Mouse (Mus musculus) bone marrow macrophage, adult 2 months (primary cell): Measurements from ENCODE around the gene Pafah1b3. TPM values are rescaled to one million over a fixed set of nuclear protein-coding genes. Genes with fewer than 3 reads are reported as not detected.
A peak's percentile ranks its signal among the peaks of the same experiment; 100 is the strongest.

Experiments
- H3K27ac ChIP-seq: 2 replicates; pipeline ENCODE4 v1.5.1; 2012; ENCODE audit warnings: low read depth, low read length; ENCODE audit not compliant: insufficient read depth
- H3K4me1 ChIP-seq: 2 replicates; pipeline ENCODE4 v1.6.1; 2012; ENCODE audit warnings: low read length; ENCODE audit not compliant: control insufficient read depth, insufficient read depth
- H3K4me3 ChIP-seq: 2 replicates; pipeline ENCODE4 v1.5.1; 2012; ENCODE audit warnings: mild to moderate bottlenecking, low read length, moderate library complexity; ENCODE audit not compliant: insufficient read depth
- CTCF ChIP-seq: IDR thresholded peaks from 2 replicates; pipeline ENCODE4 v1.5.1; 2012; ENCODE audit warnings: low read depth, mild to moderate bottlenecking, low read length, moderate library complexity
- POLR2A ChIP-seq: IDR thresholded peaks from 2 replicates; pipeline ENCODE4 v1.6.1; 2012; ENCODE audit warnings: mild to moderate bottlenecking, low read depth, low read length, borderline replicate concordance
- polyA plus RNA-seq: library from polyadenylated mRNA; stranded (reverse); fragments of >200 nt; gene quantifications from 2 replicates; pipeline ENCODE4 v1.2.4, GENCODE M21; 2012; ENCODE audit not compliant: missing spikeins, insufficient read depth, insufficient read length

The Pafah1b3 gene
- polyA plus RNA-seq, 1 experiment, result 35.5 TPM

- Histone ChIP-seq H3K4me3 (no peak overlapping the region), H3K27ac (no peak overlapping the region), H3K4me1 (peaks cover 20% of the 10 kb centered on the region)
- TF ChIP-seq CTCF, result no peak
- no peak for TF ChIP-seq POLR2A
These were observed 46.0 kb downstream of the Pafah1b3 start for GRCm38 (mm10) chr7:25251822-25252221.

- peaks cover 26% of the 10 kb centered on the region for H3K4me1 ChIP-seq
- H3K27ac ChIP-seq, result no peak overlapping the region
These were observed 46.6 kb downstream of the Pafah1b3 start for GRCm38 (mm10) chr7:25251071-25251791.

GRCm38 (mm10) chr7:25250141-25250972, 47.4 kb downstream of the Pafah1b3 start, which contains the start of gene Erf:
Gene Erf (minus strand): TSS chr7:25250761.
- TF ChIP-seq POLR2A (no peak), CTCF (no peak)
- Histone ChIP-seq H3K4me3 (peak within 1 kb of the TSS; percentile 87), H3K4me1 (peaks cover 30% of the 10 kb centered on the region), H3K27ac (peak within 1 kb of the TSS; percentile 69)

More at GRCm38 (mm10) chr7:25251071-25251791, 46.6 kb downstream of the Pafah1b3 start:
- TF ChIP-seq POLR2A, result no peak
- no peak for TF ChIP-seq CTCF
- H3K4me3 ChIP-seq, result peak overlapping the region; percentile 43

GRCm38 (mm10) chr7:25249314-25250140, 48.3 kb downstream of the Pafah1b3 start:
- TF ChIP-seq CTCF (no peak), POLR2A (no peak)
- H3K4me1 ChIP-seq, result peaks cover 30% of the 10 kb centered on the region

GRCm38 (mm10) chr7:25248846-25249313, 48.9 kb downstream of the Pafah1b3 start:
- peaks cover 30% of the 10 kb centered on the region for H3K4me1 ChIP-seq
- H3K4me3 ChIP-seq, result peak overlapping the region; percentile 87
- TF ChIP-seq POLR2A, result no peak
- peak overlapping the region; percentile 96 for H3K27ac ChIP-seq

More at GRCm38 (mm10) chr7:25249314-25250140, 48.3 kb downstream of the Pafah1b3 start:
- Histone ChIP-seq H3K27ac (peak overlapping the region; percentile 96), H3K4me3 (peak overlapping the region; percentile 87)

- Histone ChIP-seq H3K27ac (peak overlapping the region; percentile 96), H3K4me1 (peaks cover 30% of the 10 kb centered on the region), H3K4me3 (peak overlapping the region; percentile 87)
- TF ChIP-seq POLR2A, result no peak
- TF ChIP-seq CTCF, result no peak
These were observed 49.7 kb downstream of the Pafah1b3 start for GRCm38 (mm10) chr7:25248018-25248647.

GRCm38 (mm10) chr7:25247498-25247897, 50.3 kb downstream of the Pafah1b3 start:
- peak overlapping the region; percentile 87 for H3K4me3 ChIP-seq

GRCm38 (mm10) chr7:25246759-25247137, 51.0 kb downstream of the Pafah1b3 start:
- Histone ChIP-seq H3K4me3 (peak overlapping the region; percentile 32), H3K27ac (peak overlapping the region; percentile 28), H3K4me1 (peaks cover 28% of the 10 kb centered on the region)
- TF ChIP-seq POLR2A, result no peak
- TF ChIP-seq CTCF, result no peak

More at GRCm38 (mm10) chr7:25247498-25247897, 50.3 kb downstream of the Pafah1b3 start:
- H3K4me1 ChIP-seq, result peaks cover 30% of the 10 kb centered on the region
- peak overlapping the region; percentile 96 for H3K27ac ChIP-seq
- no peak for TF ChIP-seq POLR2A
- no peak for TF ChIP-seq CTCF
